Mouse (Mus musculus): ENCODE data around the gene Fcf1.

The Fcf1 gene

DNA sequence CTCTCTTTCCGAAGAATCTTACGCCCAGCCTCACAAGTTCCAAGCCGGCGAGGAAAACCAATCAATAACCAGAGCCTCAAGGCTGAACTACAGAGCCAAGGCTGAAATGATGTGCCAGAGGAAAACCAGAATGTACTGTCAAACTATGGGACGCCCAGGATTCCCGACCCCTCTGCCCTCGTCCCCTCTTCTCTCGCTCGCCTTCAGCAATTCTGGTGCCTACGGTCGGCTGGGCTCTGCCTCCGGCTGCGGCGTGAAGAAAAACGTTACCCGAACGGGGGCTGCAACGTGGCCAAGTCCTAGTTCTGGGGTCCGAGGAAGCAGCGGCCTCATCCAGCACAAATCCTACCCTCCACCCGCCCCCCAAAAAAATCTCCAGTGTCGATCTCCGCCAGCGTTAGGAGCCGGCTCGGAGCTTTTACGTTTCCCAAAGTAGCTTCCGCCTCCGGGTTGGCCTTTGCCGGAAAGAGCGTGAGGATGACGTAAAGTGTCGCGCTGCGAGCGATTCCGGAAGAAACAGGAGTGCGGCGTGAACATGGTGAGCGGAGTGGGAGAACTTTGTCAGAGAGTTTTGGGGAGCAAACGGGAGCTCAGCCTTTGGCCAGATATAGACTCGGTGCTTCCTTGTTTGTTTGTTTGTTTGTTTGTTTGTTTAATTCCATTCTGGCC, at the start of gene Fcf1, which contains the start of gene Arel1:
Gene Fcf1, plus strand, starts transcription at position 470 of the 669 bp plus-strand sequence.
Gene Arel1, minus strand, starts transcription at position 473 of the 669 bp plus-strand sequence.
- DNase-seq = peak; percentile 90 to 91

DNA sequence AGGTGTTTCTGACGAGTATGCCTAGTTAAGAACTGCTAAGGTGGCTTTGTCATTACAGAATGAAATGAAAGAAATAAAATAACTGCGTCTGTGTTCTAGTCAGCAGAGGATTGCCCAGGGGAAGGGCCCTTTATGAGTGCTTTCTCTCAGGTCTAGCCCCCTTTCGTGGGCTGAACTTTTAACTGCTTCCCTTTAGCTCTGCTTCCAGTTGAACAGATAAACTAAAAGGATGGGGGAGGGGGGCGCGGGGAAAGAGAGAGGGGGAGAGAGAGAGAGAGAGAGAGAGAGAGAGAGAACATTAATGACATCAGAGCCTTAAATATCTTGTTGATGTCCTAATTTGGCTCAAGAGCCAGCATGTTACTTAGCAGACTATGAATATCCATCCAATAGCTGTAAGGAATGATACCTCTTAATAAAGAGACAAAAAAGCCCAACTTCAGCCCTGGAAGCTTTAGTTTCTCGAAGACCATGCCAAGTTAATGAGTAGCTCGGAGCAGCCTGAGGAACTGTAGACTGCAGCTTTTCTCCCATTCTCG, 48.7 kb upstream of the Fcf1 start:
- no peak for DNase-seq

DNA sequence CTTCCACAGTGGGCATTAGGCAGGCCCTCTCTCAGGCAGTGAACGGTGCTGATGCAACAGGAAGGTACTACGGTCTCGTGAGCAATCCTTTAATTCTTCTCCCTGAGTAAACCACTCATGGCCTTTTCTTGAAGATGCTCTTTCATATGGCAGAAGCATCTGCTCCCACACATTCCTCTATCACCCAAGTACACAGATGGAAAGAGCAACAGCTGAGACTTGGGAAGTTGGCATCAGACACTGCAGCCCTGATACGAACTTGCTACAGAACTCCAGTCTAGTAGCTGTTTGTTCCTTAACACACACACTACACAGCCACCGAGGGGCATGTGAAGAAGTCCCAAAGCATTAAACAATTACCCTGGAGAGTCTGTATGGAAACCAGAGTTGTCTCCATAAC, 46.4 kb upstream of the Fcf1 start:
- no peak for DNase-seq

DNA sequence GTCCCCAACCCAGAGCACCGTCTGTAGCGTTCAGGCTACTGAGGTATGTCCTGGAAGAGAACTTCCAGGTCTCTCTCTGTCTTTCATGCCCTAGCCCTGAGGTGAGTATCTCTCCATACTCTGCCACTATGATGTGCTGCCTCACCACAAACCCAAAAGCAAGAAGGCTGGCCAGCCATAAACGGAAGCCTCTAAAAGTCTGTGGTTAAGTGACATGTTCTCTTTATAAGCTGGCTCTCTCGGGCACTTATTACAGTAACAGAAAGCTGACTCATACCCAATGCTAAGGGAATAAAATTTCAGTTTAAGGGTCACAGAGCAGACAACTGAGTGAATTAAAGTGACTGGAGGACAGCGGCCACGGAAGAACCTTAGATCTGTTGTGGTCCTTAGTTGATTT, 44.2 kb upstream of the Fcf1 start:
- no peak for DNase-seq

DNA sequence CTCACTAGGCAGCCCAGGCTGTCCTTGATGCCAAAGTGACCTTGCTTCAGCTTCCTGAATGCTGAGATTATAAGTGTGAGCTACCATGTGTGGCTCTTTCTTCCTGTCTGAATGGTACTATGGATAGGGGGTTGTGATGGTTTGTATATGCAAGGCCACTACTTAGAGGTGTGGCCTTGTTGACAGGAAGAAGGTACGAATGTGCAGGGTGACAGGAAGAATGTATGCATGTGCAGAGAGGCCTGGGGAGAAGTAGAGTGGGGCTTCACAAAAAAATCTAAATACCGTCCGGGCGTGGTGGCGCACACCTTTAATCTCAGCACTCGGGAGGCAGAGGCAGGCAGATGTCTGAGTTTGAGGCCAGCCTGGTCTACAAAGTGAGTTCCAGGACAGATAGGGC, 38.5 kb upstream of the Fcf1 start:
- DNase-seq = no peak

DNA sequence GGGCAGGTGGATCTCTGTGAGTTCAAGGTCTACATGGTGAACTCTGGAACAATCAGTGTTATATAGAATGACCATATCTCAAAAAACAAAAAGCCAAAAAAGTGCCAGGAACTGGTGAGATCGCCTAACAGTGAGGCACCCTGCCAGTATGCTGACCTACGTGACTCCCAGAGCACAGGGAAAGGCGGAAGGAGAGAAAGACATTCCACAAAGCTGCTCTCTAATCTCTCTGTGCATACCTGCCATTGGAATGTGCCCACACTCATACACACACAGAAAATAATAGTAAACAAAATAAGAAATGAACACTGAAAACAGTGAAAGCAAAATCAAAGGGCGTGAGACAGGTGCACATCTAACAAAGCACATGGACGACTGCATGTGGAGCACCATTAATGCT, 35.4 kb upstream of the Fcf1 start:
- no peak for DNase-seq

DNA sequence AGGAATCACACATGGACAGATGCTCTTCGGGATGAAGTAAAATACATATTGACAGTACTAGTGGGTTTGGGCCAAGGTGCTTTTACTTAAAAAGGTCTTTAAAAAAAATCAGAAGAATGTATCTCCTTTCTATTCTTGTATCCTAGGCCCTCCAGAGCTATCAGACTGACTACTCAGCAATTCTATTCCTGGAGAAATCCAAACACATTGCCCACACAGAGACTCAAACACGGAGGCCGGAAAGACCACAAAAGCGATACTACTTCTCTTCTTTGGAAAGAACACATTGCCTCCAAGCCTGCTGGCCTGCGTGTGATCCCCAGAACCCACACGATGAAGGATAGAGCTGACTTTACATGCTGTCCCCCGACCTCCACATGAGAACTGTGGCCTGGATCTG, 31.6 kb upstream of the Fcf1 start:
- no peak for DNase-seq

DNA sequence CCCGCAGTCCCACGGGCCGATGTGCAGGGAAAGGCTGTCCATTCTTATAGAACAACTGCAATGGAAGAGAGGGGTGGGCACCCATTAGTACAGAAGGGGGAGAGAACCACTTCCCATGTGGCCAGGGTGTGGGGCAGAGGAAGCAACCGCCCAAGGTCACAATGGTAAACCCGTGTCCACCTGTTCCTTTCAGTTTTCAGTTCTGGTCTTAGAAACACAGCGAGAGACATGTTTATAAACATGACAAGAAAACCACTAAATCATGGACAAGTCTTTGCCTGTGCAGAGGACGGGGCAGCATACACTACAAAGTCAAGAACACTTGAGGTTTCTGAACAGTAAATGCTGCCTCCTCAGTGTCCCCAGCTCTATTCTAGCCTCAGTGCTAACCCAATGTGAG, 30.4 kb upstream of the Fcf1 start:
- no peak for DNase-seq

DNA sequence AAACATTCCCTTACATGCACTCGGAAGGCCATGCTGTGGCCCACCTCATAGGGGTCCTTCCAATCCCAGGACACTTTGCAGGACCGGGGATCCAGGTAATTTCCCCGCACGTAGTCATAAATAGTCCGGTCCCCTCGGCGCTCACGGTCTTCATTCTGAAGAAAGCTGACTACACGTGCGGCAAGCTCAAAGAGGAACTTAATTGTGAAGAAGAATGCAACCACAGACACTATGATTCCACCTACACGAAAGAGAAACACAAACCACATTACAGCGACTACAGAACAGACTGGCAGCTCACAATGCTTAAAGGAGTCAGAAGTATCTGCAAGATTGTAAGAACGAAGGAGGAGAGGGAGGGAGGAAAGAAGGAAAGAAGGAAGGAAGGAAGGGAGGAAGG, 29.0 kb upstream of the Fcf1 start:
- no peak for DNase-seq

DNA sequence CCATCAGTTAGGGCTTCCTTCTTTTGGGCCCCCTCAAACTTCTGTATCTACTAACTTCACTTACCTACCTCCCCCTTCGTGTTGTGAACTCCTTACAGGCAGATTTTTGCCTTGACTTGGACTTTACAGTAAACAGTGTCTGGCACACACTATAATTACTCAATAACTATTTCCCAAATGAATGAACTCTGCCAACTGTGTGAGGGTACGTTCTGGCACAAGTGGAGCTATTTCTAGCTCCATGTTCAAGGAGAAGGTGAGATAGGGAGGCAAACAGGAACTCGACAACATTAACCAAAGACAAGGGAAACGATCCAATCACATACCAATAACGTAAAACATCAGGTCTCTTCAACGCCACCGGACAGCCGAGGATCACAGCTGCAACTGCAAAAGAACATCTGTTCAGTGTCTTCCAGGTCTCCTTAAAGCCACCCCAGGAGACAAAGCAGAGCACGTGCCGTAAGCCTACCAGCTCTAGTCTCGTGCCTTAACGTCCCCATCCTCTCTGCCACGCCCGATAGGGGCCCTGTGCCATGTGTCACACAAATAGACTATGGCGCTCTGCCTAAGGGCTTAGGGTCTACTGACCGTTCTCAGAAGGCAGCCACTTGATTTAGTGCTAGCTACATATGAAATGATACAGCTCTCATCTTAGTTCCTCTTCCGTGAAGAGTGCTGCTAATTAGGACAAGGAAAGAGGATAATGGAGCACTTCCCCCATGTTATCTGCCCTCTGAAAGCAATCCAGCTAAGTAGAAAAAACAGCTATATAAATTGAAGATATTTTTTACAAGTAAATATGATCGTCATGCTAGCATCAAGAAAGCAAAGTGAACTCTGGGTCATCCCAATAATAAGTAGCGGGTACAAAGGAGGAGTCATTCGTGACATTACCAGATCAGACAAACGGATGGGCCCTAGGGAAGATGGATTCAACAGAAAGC, 27.4 kb upstream of the Fcf1 start:
- no peak for DNase-seq

DNA sequence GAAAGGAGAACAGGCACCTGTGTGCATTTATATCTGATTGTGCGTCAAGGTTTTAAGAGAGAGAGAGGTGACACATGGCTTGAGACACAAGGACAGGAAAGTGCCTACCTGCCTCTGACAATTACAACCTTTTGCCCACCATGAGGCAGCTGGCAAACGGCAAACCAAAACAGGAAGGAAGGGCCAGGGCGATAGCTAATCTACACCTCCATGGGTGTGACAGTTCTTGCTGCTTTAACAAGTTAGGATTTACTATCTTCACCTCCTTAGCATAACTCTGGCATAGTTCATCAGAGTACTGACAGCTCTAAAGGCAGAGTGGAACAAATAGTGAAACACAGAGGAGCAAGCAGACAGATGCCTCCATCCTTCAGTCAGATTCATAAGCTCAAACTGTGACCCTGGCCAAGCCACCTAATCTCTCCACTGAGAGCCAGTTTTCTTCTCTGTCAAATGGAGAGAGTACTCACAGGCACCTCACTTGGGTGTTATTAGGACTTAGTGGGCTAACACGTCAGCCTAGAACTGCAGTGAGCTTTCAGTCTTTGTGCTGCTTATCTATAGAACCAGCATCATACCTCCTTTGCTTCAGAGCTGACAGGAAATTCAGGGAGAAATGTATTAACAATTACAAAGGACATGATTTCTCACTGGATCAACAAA, 26.4 kb upstream of the Fcf1 start:
- no peak for DNase-seq

DNA sequence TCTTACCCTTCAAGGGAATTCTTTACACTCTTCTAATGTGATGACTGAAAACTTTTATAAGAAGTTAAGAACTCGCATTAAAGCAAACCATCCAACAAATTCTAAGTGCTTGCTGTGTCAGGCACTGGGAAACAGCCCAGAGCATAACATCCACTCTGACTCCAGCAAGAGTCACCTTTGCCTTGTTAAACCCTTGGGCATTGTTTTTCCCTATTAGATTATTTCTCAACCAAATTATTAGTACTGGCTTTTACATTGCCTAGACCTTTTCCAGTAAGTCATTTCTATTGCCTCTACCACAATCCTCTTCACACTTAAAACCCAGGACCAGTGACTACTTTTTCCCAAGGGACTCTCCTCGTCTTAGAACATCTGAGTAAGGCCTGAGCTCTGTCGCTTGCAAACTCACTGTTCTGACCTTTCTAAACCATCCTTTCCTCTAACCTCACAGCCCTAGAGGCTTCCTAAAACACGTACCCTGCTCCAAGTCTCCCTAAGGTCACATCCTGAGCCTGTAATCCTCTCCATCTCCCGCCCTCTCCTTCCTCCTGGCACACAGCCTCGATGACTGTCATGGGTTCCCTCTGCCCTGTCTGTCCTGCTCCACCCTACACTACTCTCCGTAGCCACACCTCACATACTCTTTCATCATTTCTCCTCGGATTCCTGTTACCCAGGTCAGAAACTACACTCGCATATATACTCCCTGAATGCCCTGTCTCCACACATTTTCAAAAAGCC, 25.7 kb upstream of the Fcf1 start:
- DNase-seq = no peak

DNA sequence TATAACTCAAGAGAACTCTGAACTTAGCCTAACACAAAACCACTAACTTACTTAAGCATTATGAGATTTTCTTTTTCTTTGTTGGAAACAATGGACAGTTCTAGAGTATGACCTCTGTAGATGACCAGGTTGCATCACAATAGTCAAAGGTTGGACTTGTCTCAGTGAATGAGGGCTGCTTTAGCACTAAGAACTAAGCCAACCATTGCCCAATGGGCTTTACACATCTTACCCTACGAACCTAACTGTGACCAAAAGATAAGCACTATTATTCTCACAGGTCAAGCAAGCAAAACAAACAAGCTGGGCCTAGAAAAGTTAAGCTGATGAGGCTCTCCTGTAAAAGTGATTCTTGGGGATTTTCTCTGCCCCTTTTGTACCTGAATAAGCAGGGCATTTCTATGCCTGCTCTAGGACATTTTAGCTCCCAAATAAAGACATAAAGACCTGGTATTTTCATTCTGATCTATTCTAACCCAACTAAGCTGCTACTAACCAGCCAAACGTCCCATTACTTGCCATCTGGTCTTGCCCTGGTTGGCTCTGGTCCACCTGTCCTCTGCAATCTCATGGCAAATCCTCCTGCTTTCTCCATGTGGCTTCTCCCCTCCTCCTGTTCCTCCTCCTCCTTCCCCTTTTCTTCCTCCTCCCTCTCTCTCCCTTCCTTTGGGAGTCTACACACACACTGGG, 22.7 kb upstream of the Fcf1 start:
- peak; percentile 78 to 81 for DNase-seq

DNA sequence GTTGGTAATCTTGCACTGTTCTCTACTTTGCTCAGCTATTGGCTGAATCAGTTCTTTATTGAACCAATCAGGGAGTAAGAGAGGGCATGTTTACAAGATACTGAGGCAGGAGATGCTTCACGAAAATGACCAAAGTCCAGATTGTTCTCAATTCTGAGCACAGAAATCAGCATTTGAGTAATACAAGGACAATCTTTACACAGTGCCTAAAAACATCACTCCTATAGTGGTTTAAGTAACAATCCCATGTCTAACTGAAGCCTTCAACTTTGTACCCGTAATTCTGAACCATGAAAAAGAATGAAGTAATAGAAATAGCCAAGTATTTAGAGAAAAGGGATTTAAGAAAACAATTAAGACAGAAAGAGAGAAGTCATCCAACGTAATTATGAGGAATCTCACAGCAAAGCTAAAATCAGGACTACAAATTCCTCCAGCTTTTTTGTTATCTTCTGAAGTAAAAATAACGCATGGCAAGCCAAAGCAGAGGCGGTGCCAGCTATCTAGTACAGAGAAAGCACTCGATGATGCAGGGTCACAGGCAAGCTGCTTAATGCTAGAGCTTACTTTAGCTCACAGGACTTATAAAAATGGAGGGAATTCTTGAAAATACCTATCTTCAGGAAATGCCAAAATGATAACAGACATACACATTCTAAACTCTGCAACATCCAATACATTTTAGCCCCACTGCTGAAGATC, 22.0 kb upstream of the Fcf1 start:
- no peak for DNase-seq

DNA sequence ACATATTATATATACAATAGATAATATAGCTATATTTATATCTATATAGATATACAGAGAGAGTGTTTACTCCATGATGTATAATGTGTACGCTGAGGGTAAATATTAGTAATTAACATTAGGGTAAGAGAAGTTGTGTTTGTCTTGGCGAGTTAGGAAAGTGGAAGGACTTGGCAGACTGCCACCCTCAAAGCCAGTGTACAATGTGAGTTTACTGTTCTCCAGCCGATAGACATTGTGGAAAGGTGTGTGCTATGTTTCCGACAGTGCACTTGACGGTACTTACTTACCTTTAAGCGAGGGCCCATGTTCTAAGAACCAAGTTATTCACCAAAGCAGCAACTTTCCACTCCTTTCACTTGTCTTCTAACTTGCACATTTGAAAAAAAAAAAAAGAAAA, 19.9 kb upstream of the Fcf1 start:
- no peak for DNase-seq

DNA sequence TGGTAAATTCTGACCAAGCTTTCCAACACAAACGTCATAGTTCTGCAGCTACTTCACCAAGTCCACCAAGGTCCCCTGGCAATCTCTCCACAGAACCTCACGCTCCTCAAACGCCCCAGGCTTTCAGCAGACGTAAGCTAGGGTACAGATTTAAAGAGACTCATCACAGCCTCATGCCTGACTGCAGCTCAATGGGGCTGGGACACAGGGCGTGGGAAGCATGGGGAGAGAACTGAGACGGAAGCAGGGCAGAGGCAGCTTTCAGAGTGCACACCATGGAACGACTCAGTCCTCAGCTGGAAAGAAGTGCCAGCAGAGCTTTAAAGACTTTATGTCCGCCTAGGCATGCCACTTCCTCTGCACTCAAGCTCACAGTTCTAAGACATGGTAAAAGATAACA, 19.2 kb upstream of the Fcf1 start:
- DNase-seq = no peak

DNA sequence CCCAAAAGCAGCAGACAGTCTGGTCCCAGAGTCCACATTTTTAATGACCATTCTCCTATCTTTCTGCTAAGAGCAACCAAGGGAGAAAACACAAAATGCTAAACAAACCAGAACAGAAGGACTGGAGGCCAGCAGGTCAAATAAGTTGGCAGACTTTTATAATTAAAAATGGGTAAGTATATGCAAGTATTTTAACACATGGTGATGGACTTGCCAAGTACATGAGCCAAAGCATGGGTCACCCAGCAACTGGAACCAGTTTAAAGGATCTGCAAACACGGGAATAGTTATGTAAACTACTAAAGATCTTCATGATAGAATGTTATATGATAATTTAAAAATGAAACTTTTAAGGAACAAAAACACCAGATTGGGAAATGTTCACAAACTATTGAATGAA, 18.3 kb upstream of the Fcf1 start:
- no peak for DNase-seq

DNA sequence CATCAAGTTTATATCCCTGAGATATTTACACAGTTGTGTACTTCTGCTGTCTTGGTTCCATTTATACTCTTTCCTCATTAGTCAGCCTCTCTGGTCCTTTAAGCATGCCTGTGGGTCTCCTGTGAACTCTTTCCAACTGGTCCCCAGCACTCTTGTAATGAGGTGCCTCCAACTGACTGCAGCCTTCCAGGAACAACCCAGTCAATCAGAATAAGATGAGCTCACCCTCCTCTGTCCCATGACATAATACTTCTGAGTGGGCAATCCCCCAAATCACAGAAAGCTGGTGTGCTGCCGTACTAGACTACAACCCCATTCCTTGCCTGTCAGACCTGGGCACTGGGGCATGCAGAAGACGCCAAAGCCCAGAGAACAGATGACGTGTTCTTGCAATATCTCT, 14.4 kb upstream of the Fcf1 start:
- no peak for DNase-seq

DNA sequence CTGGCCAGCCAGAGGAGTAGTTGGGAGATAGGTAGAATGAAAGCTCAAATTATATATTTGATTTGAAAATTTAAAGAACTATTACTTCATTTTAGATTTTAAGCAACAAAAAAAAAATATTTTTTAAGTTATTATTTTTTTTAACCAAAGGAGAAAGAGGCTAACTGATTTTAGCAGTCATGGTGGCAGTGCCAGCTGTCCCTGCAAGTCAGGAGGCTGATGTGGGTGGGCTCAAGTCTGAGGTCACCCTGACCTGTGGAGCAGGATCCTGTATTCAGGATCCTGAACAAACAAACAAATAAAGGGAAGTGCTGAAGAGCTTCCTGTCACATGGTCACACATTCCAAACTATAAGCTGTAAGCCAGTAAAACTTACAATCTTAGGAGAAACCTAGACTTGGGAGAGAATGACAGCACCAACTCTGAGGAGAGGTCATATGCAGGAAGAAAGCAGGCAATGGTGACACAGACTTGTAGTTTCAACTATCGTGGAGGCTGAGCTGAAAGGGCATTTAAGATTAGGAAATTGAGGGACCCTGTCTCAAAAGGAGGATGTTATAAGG, 11.8 kb upstream of the Fcf1 start:
- no peak for DNase-seq

DNA sequence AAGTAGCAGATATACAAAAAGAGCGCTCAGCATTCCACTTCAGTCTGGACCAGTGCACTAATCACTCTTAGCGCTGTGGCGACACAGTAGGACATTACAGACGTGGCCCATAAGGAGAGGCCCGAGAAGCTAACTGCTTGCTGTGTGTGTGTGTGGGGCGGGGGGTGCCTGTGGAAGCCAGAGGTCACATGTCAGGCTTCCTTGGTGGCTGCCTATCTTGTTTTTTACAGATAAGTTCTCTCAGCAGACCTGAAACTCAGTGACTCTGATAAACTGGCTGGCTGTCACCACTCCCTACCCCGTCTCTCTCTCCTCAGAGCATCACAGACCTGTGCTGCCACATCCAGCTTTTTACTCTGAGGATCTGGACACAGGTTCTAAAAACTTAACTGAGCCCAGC, 8.1 kb upstream of the Fcf1 start:
- no peak for DNase-seq

Data from cerebellum, adult 18-20 months (tissue).